Mouse (Mus musculus): ENCODE results near the gene Zfp746.

DNA sequence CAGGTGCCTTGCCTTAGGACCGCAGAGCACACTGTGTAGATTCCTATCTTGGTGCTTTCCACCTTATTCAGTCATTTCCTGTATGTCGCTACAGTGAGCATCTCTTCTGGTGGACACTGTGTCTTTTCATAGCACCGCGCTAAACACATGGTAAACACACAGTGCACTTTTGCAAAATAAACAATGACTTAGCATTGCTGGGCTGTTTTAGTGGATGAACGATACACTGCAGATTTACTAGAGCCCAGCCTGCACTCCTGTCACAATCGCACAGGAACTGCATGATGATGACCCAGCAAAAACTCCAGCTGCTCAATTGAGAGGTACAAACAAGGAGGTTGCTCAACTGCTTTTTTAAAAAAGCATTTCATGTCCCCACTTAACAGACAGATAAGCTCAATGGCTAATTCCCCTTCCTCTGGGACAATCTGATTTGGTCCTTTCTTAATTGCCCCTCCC, 2.6 kb downstream of the Zfp746 start:
- TF ChIP-seq CTCF (IDR thresholded peaks at IDR 0.05; ENCODE audit: low read depth) (no peak), EP300 (optimal IDR thresholded peaks at IDR 0.05) (no peak)
